Mouse (Mus musculus) R1 (cell line): ENCODE results near the gene Nyap1.

Source experiments
- DNase-seq: peaks from one replicate; pipeline ENCODE4 v3.0.0-alpha.2; 2018; ENCODE audit warnings: low read depth, low spot score

The Nyap1 gene

GRCm38 (mm10) chr5:137745214-137746171, 4.1 kb upstream of the Nyap1 start, which contains the start of gene Tsc22d4:
TSS of gene Tsc22d4 (plus strand) at chr5:137745730.
- DNase-seq = peak; percentile 99

GRCm38 (mm10) chr5:137744197-137744596, 2.8 kb upstream of the Nyap1 start:
- DNase-seq = no peak

- DNase-seq = no peak
Measured at GRCm38 (mm10) chr5:137742836-137743235, 1.4 kb upstream of the Nyap1 start.

GRCm38 (mm10) chr5:137742048-137742447, 641 bp upstream of the Nyap1 start:
- no peak for DNase-seq

- no peak for DNase-seq
Measured at GRCm38 (mm10) chr5:137740506-137740905, 901 bp downstream of the Nyap1 start.

- DNase-seq = no peak
Measured at GRCm38 (mm10) chr5:137739471-137739870, 1.9 kb downstream of the Nyap1 start.

GRCm38 (mm10) chr5:137738516-137738915, 2.9 kb downstream of the Nyap1 start:
- DNase-seq = no peak

GRCm38 (mm10) chr5:137737400-137737940, 3.9 kb downstream of the Nyap1 start:
- DNase-seq = peak; percentile 84

- DNase-seq = peak; percentile 96
Measured at GRCm38 (mm10) chr5:137734289-137735061, 6.9 kb downstream of the Nyap1 start.

- no peak for DNase-seq
Measured at GRCm38 (mm10) chr5:137733638-137734288, 7.6 kb downstream of the Nyap1 start.

GRCm38 (mm10) chr5:137726767-137727166, 14.6 kb downstream of the Nyap1 start:
- no peak for DNase-seq

GRCm38 (mm10) chr5:137723840-137724239, 17.6 kb downstream of the Nyap1 start:
- DNase-seq = no peak

- peak; percentile 82 for DNase-seq
Measured at GRCm38 (mm10) chr5:137720558-137721164, 20.7 kb downstream of the Nyap1 start.

GRCm38 (mm10) chr5:137719088-137719487, 22.3 kb downstream of the Nyap1 start:
- no peak for DNase-seq

- no peak for DNase-seq
Measured at GRCm38 (mm10) chr5:137718020-137718790, 23.2 kb downstream of the Nyap1 start.

GRCm38 (mm10) chr5:137715685-137716084, 25.7 kb downstream of the Nyap1 start:
- DNase-seq = no peak

GRCm38 (mm10) chr5:137713454-137713853, 28.0 kb downstream of the Nyap1 start:
- no peak for DNase-seq

GRCm38 (mm10) chr5:137706913-137707633, 34.3 kb downstream of the Nyap1 start:
- DNase-seq = peak; percentile 81

GRCm38 (mm10) chr5:137705242-137705641, 36.2 kb downstream of the Nyap1 start:
- DNase-seq = no peak

- DNase-seq = no peak
Measured at GRCm38 (mm10) chr5:137699850-137700249, 41.6 kb downstream of the Nyap1 start.
